Mouse (Mus musculus): ENCODE data around the gene Psmb7. TPM values are rescaled to one million over a fixed set of nuclear protein-coding genes. Genes with fewer than 3 reads are reported as not detected.

Psmb7 gene
- polyA plus RNA-seq (2012; rRNA removed) = 306 and 332 TPM in 2 replicates

DNA sequence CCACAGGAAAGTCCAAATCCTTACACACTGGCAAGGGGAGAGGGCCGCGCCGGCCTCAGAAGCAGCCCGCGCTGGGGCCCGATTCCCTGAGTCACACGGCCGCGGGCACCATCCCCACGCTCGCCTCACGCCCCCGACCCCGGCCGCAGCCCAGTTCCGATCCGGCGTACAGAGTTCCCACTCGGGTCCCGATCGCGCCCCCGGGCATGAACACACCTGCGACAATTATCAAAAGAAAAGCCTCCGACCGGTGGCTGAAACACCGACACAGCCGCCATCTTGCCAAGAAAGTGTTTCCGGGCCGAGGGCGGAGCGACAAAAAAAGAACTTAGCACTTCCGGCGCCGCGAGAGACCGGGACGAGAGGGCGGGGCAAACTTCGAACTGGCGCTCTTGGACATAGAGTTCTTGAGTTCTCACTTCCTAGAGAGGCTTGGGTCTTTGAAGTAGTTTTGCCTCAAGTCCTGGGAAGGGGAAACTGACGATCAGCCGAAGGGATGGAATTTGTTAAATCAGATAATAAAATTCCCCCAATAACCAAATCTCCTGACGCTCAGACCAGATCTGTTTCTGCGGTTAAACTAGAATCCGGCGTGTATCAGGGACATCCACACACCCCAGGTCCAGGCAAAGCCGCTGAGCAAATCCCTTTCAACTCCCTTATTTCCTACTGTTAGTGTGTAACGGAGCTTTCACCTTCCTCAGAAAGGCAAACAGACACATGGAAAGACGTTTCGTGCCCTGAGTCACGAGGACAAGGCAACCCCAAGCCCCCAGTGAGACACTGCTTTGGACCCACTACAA, at the start of gene Psmb7:
Gene Psmb7, minus strand, starts transcription at position 463 of the 803 bp plus-strand sequence.

Other genes with a start within 250 kb of the Psmb7 start
- 33.1 and 35.5 TPM in 2 replicates for gene Nek6, start 132.4 kb downstream of the Psmb7 start, polyA plus RNA-seq (2012; rRNA removed)
- 0.40 and 0.69 TPM in 2 replicates for gene Nr5a1, start 70.5 kb upstream of the Psmb7 start, polyA plus RNA-seq (2012; rRNA removed)